Mouse (Mus musculus) lung, postnatal 10 days (tissue): ENCODE measurements around the gene Cdrt4.

ENCODE experiments used
- DNase-seq: peaks from one replicate; pipeline ENCODE4 v3.0.0; 2021

Gene Cdrt4

GRCm38 (mm10) chr11:62951012-62951411 lies at the start of gene Cdrt4:
Gene Cdrt4 (plus strand): TSS chr11:62951193.
- DNase-seq, result no peak

- peak; percentile 89 for DNase-seq
Measured at GRCm38 (mm10) chr11:62901699-62902323, 49.2 kb upstream of the Cdrt4 start.

GRCm38 (mm10) chr11:62903871-62904495 lies 47.0 kb upstream of the Cdrt4 start:
- no peak for DNase-seq

- no peak for DNase-seq
Measured at GRCm38 (mm10) chr11:62909720-62910306, 41.2 kb upstream of the Cdrt4 start.

GRCm38 (mm10) chr11:62911362-62911761 lies 39.6 kb upstream of the Cdrt4 start:
- DNase-seq, result no peak

- no peak for DNase-seq
Measured at GRCm38 (mm10) chr11:62913141-62913540, 37.9 kb upstream of the Cdrt4 start.

- peak; percentile 64 for DNase-seq
Measured at GRCm38 (mm10) chr11:62914532-62914931, 36.5 kb upstream of the Cdrt4 start.

GRCm38 (mm10) chr11:62915486-62915885 lies 35.5 kb upstream of the Cdrt4 start:
- no peak for DNase-seq

- no peak for DNase-seq
Measured at GRCm38 (mm10) chr11:62916765-62917164, 34.2 kb upstream of the Cdrt4 start.

- no peak for DNase-seq
Measured at GRCm38 (mm10) chr11:62919946-62920742, 30.8 kb upstream of the Cdrt4 start.

- no peak for DNase-seq
Measured at GRCm38 (mm10) chr11:62920743-62921050, 30.3 kb upstream of the Cdrt4 start.

GRCm38 (mm10) chr11:62921052-62921977 lies 29.7 kb upstream of the Cdrt4 start:
- DNase-seq, result peak; percentile 97

GRCm38 (mm10) chr11:62924091-62924761 lies 26.8 kb upstream of the Cdrt4 start:
- no peak for DNase-seq

- DNase-seq, result peak; percentile 46
Measured at GRCm38 (mm10) chr11:62929799-62930198, 21.2 kb upstream of the Cdrt4 start.

GRCm38 (mm10) chr11:62930574-62930973 lies 20.4 kb upstream of the Cdrt4 start:
- DNase-seq, result peak; percentile 25

- DNase-seq, result no peak
Measured at GRCm38 (mm10) chr11:62931141-62931540, 19.9 kb upstream of the Cdrt4 start.

GRCm38 (mm10) chr11:62933099-62933498 lies 17.9 kb upstream of the Cdrt4 start:
- DNase-seq, result no peak

- no peak for DNase-seq
Measured at GRCm38 (mm10) chr11:62934795-62935514, 16.0 kb upstream of the Cdrt4 start.

GRCm38 (mm10) chr11:62937986-62938385 lies 13.0 kb upstream of the Cdrt4 start:
- DNase-seq, result no peak

- DNase-seq, result no peak
Measured at GRCm38 (mm10) chr11:62938921-62939320, 12.1 kb upstream of the Cdrt4 start.

GRCm38 (mm10) chr11:62940176-62940575 lies 10.8 kb upstream of the Cdrt4 start:
- no peak for DNase-seq
